Mouse (Mus musculus): ENCODE data around the gene Agrn. TPM values are rescaled to one million over a fixed set of nuclear protein-coding genes. Genes with fewer than 3 reads are reported as not detected.

Agrn gene
- polyA plus RNA-seq, 1 experiment from 2014 or later, result 142 TPM

- Histone ChIP-seq H3K36me3 (ENCODE audit: control insufficient read depth, insufficient read depth, low read length) (peaks cover 64% of the 10 kb centered on the region), H3K4me1 (ENCODE audit: control insufficient read depth, insufficient read depth, low read length) (no peaks in the 10 kb centered on the region), H3K4me3 (replicated peaks; ENCODE audit: low read depth, low read length) (no peak overlapping the region), H3K9me3 (ENCODE audit: control insufficient read depth, low read length) (no peaks in the 10 kb centered on the region), H3K27me3 (ENCODE audit: control insufficient read depth, insufficient read depth, low read length) (no peaks in the 10 kb centered on the region), H3K9ac (replicated peaks; ENCODE audit: low read length) (no peak overlapping the region), H3K27ac (replicated peaks; ENCODE audit: low read depth, low read length) (no peak overlapping the region), H3K4me2 (ENCODE audit: low read length) (no peak overlapping the region)
- no peak for DNase-seq
- WGBS, result 98% methylated on average over 6 of the region's 6 CpGs
- ATAC-seq (ENCODE audit: low FRiP score, low TSS enrichment), result no peak
These were observed 71.9 kb downstream of the Agrn start for GRCm38 (mm10) chr4:156125393-156125792.

- ATAC-seq (ENCODE audit: low FRiP score, low TSS enrichment) (no peak), DNase-seq (no peak)
- H3K4me1 ChIP-seq (ENCODE audit: control insufficient read depth, insufficient read depth, low read length), result no peaks in the 10 kb centered on the region
- no peak overlapping the region for H3K4me2 ChIP-seq (ENCODE audit: low read length)
- peaks cover 77% of the 10 kb centered on the region for H3K36me3 ChIP-seq (ENCODE audit: control insufficient read depth, insufficient read depth, low read length)
- no peaks in the 10 kb centered on the region for H3K27me3 ChIP-seq (ENCODE audit: control insufficient read depth, insufficient read depth, low read length)
- no peak overlapping the region for H3K9ac ChIP-seq (replicated peaks; ENCODE audit: low read length)
- H3K9me3 ChIP-seq (ENCODE audit: control insufficient read depth, low read length), result no peaks in the 10 kb centered on the region
- no peak overlapping the region for H3K4me3 ChIP-seq (replicated peaks; ENCODE audit: low read depth, low read length)
- 97% methylated on average over 7 of the region's 7 CpGs for WGBS
- H3K27ac ChIP-seq (replicated peaks; ENCODE audit: low read depth, low read length), result no peak overlapping the region
These were observed 73.2 kb downstream of the Agrn start for GRCm38 (mm10) chr4:156124077-156124476.

Small RNA genes within 50 kb of the gene (microRNA-seq; reads per million reads assigned to microRNA genes)
- gene Mir7658, result 4.0 reads per million, percentile 24 among the genes with 10 or more reads in this experiment

Other genes with a start within 250 kb of the Agrn start
- 7.1 and 8.3 TPM in 2 replicates for gene C1qtnf12, start 235.2 kb downstream of the Agrn start, polyA plus RNA-seq (2014; fragmentation: Nextera tagmentation; extraction: Ambion mirVana)
- 36.3 and 38.7 TPM in 2 replicates for gene B3galt6, start 204.8 kb downstream of the Agrn start, polyA plus RNA-seq (2014; fragmentation: Nextera tagmentation; extraction: Ambion mirVana)
- 105 and 112 TPM in 2 replicates for gene Sdf4, start 204.6 kb downstream of the Agrn start, polyA plus RNA-seq (2014; fragmentation: Nextera tagmentation; extraction: Ambion mirVana)
- 0.47 and 0.49 TPM in 2 replicates for gene Tnfrsf4, start 183.6 kb downstream of the Agrn start, polyA plus RNA-seq (2014; fragmentation: Nextera tagmentation; extraction: Ambion mirVana)
- 1.4 and 2.4 TPM in 2 replicates for gene Tnfrsf18, start 171.3 kb downstream of the Agrn start, polyA plus RNA-seq (2014; fragmentation: Nextera tagmentation; extraction: Ambion mirVana)
- gene Ttll10, start 138.1 kb downstream of the Agrn start, polyA plus RNA-seq (2014; fragmentation: Nextera tagmentation; extraction: Ambion mirVana), result 0.28 TPM in 1 of 2 replicates, not detected in the other
- 26.1 and 32.8 TPM in 2 replicates for gene 9430015G10Rik, start 87.5 kb downstream of the Agrn start, polyA plus RNA-seq (2014; fragmentation: Nextera tagmentation; extraction: Ambion mirVana)
- 0.81 and 0.92 TPM in 2 replicates for gene Rnf223, start 67.0 kb downstream of the Agrn start, polyA plus RNA-seq (2014; fragmentation: Nextera tagmentation; extraction: Ambion mirVana)
- 0.51 and 2.5 TPM in 2 replicates for gene Isg15, start 3.3 kb upstream of the Agrn start, polyA plus RNA-seq (2014; fragmentation: Nextera tagmentation; extraction: Ambion mirVana)
- gene AW011738, start 5.8 kb upstream of the Agrn start, polyA plus RNA-seq (2014; fragmentation: Nextera tagmentation; extraction: Ambion mirVana), result 0.84 and 0.96 TPM in 2 replicates
- gene Perm1, start 18.4 kb upstream of the Agrn start, polyA plus RNA-seq (2014; fragmentation: Nextera tagmentation; extraction: Ambion mirVana), result 1.9 and 2.0 TPM in 2 replicates
- gene Plekhn1, start 37.4 kb upstream of the Agrn start, polyA plus RNA-seq (2014; fragmentation: Nextera tagmentation; extraction: Ambion mirVana), result 27.7 and 31.5 TPM in 2 replicates
- 46.6 and 54.1 TPM in 2 replicates for gene Noc2l, start 38.5 kb upstream of the Agrn start, polyA plus RNA-seq (2014; fragmentation: Nextera tagmentation; extraction: Ambion mirVana)
- gene Samd11, start 58.2 kb upstream of the Agrn start, polyA plus RNA-seq (2014; fragmentation: Nextera tagmentation; extraction: Ambion mirVana), result 3.9 and 4.4 TPM in 2 replicates
- gene Vmn2r-ps159, start 133.6 kb upstream of the Agrn start, polyA plus RNA-seq (2014; fragmentation: Nextera tagmentation; extraction: Ambion mirVana), result not detected in 2 replicates